Mouse (Mus musculus): Measurements from ENCODE around the gene Tom1l2.

Tom1l2 gene

GRCm38 (mm10) chr11:60308506-60309116 lies 44.1 kb downstream of the Tom1l2 start:
- in situ Hi-C loops (cut with MboI; ENCODE audit: unreplicated experiment in 2 of 2) = no loop called here

- in situ Hi-C loops (cut with MboI; ENCODE audit: unreplicated experiment in 2 of 2) = no loop called here
Measured at GRCm38 (mm10) chr11:60308061-60308460, 44.6 kb downstream of the Tom1l2 start.

- in situ Hi-C loops (cut with MboI; ENCODE audit: unreplicated experiment in 2 of 2) = no loop called here
Measured at GRCm38 (mm10) chr11:60307375-60307825, 45.3 kb downstream of the Tom1l2 start.

- in situ Hi-C loops (cut with MboI; ENCODE audit: unreplicated experiment in 2 of 2) = no loop called here
Measured at GRCm38 (mm10) chr11:60306834-60307233, 45.9 kb downstream of the Tom1l2 start.

- in situ Hi-C loops (cut with MboI; ENCODE audit: unreplicated experiment in 2 of 2) = no loop called here
Measured at GRCm38 (mm10) chr11:60305611-60306010, 47.1 kb downstream of the Tom1l2 start.

GRCm38 (mm10) chr11:60303497-60303896 lies 49.2 kb downstream of the Tom1l2 start:
- in situ Hi-C loops (cut with MboI; ENCODE audit: unreplicated experiment in 2 of 2) = loop anchor here in 1 of 2 experiments (5.0 kb wide), 1 partner anchor 106 kb away; no protein-coding TSS in a partner anchor

GRCm38 (mm10) chr11:60302354-60303083 lies 50.2 kb downstream of the Tom1l2 start:
- in situ Hi-C loops (cut with MboI; ENCODE audit: unreplicated experiment in 2 of 2) = loop anchor here in 1 of 2 experiments (5.0 kb wide), 1 partner anchor 105 kb away; no protein-coding TSS in a partner anchor

- in situ Hi-C loops (cut with MboI; ENCODE audit: unreplicated experiment in 2 of 2) = loop anchor here in 1 of 2 experiments (5.0 kb wide), 1 partner anchor 104 kb away; no protein-coding TSS in a partner anchor
Measured at GRCm38 (mm10) chr11:60301588-60302208, 51.0 kb downstream of the Tom1l2 start.

GRCm38 (mm10) chr11:60300318-60300717 lies 52.4 kb downstream of the Tom1l2 start:
- in situ Hi-C loops (cut with MboI; ENCODE audit: unreplicated experiment in 2 of 2) = loop anchor here in 1 of 2 experiments (5.0 kb wide), 1 partner anchor 103 kb away; no protein-coding TSS in a partner anchor

GRCm38 (mm10) chr11:60297772-60298171 lies 54.9 kb downstream of the Tom1l2 start:
- in situ Hi-C loops (cut with MboI; ENCODE audit: unreplicated experiment in 2 of 2) = no loop called here

- in situ Hi-C loops (cut with MboI; ENCODE audit: unreplicated experiment in 2 of 2) = no loop called here
Measured at GRCm38 (mm10) chr11:60294630-60295313, 57.9 kb downstream of the Tom1l2 start.

GRCm38 (mm10) chr11:60293683-60294629 lies 58.7 kb downstream of the Tom1l2 start:
- in situ Hi-C loops (cut with MboI; ENCODE audit: unreplicated experiment in 2 of 2) = no loop called here

GRCm38 (mm10) chr11:60292718-60293117 lies 60.0 kb downstream of the Tom1l2 start:
- in situ Hi-C loops (cut with MboI; ENCODE audit: unreplicated experiment in 2 of 2) = no loop called here

GRCm38 (mm10) chr11:60288980-60289379 lies 63.7 kb downstream of the Tom1l2 start:
- in situ Hi-C loops (cut with MboI; ENCODE audit: unreplicated experiment in 2 of 2) = loop anchor here (5.0 to 10.0 kb wide), 3 partner anchors 37 to 214 kb away; no protein-coding TSS in a partner anchor

GRCm38 (mm10) chr11:60286311-60286710 lies 66.4 kb downstream of the Tom1l2 start:
- in situ Hi-C loops (cut with MboI; ENCODE audit: unreplicated experiment in 2 of 2) = loop anchor here (5.0 to 10.0 kb wide), 3 partner anchors 34 to 212 kb away; no protein-coding TSS in a partner anchor

- in situ Hi-C loops (cut with MboI; ENCODE audit: unreplicated experiment in 2 of 2) = loop anchor here in 1 of 2 experiments (10.0 kb wide), 1 partner anchor 206 kb away; no protein-coding TSS in a partner anchor
Measured at GRCm38 (mm10) chr11:60280429-60281414, 72.0 kb downstream of the Tom1l2 start.

- in situ Hi-C loops (cut with MboI; ENCODE audit: unreplicated experiment in 2 of 2) = loop anchor here in 1 of 2 experiments (5.0 kb wide), 1 partner anchor 42 kb away; no protein-coding TSS in a partner anchor
Measured at GRCm38 (mm10) chr11:60279483-60279882, 73.2 kb downstream of the Tom1l2 start.

GRCm38 (mm10) chr11:60277771-60278170 lies 74.9 kb downstream of the Tom1l2 start:
- in situ Hi-C loops (cut with MboI; ENCODE audit: unreplicated experiment in 2 of 2) = loop anchor here in 1 of 2 experiments (5.0 kb wide), 1 partner anchor 40 kb away; no protein-coding TSS in a partner anchor
